Mouse (Mus musculus) lung, embryonic 14.5 days (tissue): ENCODE measurements around the gene Eif3i. TPM values are rescaled to one million over a fixed set of nuclear protein-coding genes. Genes with fewer than 3 reads are reported as not detected.
A peak's percentile ranks its signal among the peaks of the same experiment; 100 is the strongest.

Source experiments
- ATAC-seq: fragments of 200-750 bp; cut with Nextera tagmentation; 2 replicates; pipeline ENCODE4 v1.8.0; 2017; ENCODE audit warnings: mild to moderate bottlenecking, moderate TSS enrichment, moderate library complexity; ENCODE audit not compliant: insufficient read depth
- DNase-seq: peaks from one replicate; pipeline ENCODE4 v3.0.0-alpha.2; 2015
- H3K27ac ChIP-seq: fragments of 300-500 bp; sonication (generic); 2 replicates; pipeline ENCODE4 v1.5.1; 2014; ENCODE audit warnings: low read depth, mild to moderate bottlenecking, moderate library complexity
- H3K27me3 ChIP-seq: fragments of 300-500 bp; sonication (generic); 2 replicates; pipeline ENCODE4 v1.6.1; 2014; ENCODE audit warnings: low read length, control low read depth; ENCODE audit not compliant: insufficient read depth
- H3K36me3 ChIP-seq: fragments of 300-500 bp; sonication (generic); 2 replicates; pipeline ENCODE4 v1.6.1; 2014; ENCODE audit warnings: control low read depth; ENCODE audit not compliant: insufficient read depth
- H3K4me1 ChIP-seq: fragments of 300-500 bp; sonication (generic); 2 replicates; pipeline ENCODE4 v1.6.1; 2014; ENCODE audit warnings: antibody characterized with exemption, control low read depth; ENCODE audit not compliant: insufficient read depth
- H3K4me2 ChIP-seq: fragments of 300-500 bp; sonication (generic); 2 replicates; pipeline ENCODE4 v1.6.1; 2014; ENCODE audit warnings: mild to moderate bottlenecking
- H3K4me3 ChIP-seq: fragments of 300-500 bp; sonication (generic); 2 replicates; pipeline ENCODE4 v1.5.1; 2014; ENCODE audit warnings: low read depth, low read length
- H3K9ac ChIP-seq: fragments of 300-500 bp; sonication (generic); 2 replicates; pipeline ENCODE4 v1.6.1; 2014
- H3K9me3 ChIP-seq: fragments of 300-500 bp; sonication (generic); 2 replicates; pipeline ENCODE4 v1.6.1; 2016; ENCODE audit warnings: low read depth, low read length, control low read depth
- CTCF ChIP-seq: IDR thresholded peaks from 2 replicates; pipeline ENCODE4 v1.5.1; 2016; ENCODE audit warnings: antibody characterized with exemption, low read depth
- WGBS: fragments of 180-500 bp; shearing (Covaris S2); extraction: QIAGEN DNeasy Blood & Tissue Kit; methylation state at CpG from one replicate; pipeline ENCODE4 v1.1.7; 2014; 5-methylcytosine and 5-hydroxymethylcytosine counted together
- polyA plus RNA-seq: library from polyadenylated mRNA; unstranded; fragments of >200 nt; fragmentation: Nextera tagmentation; extraction: Ambion mirVana; gene quantifications from 2 replicates; pipeline ENCODE4 v1.2.1, GENCODE M21; 2014

Eif3i gene
- polyA plus RNA-seq, 1 experiment from 2014 or later, result 316 TPM

- H3K27me3 ChIP-seq, result no peaks in the 10 kb centered on the region
- H3K4me2 ChIP-seq, result peak overlapping the region; percentile 65
- ATAC-seq (peak; percentile 94), DNase-seq (peak; percentile 94)
- TF ChIP-seq CTCF, result no peak
- under 1% methylated on average over 18 of the region's 18 CpGs for WGBS
- H3K9ac ChIP-seq, result peak overlapping the region; percentile 68
- H3K4me1 ChIP-seq, result peaks cover 13% of the 10 kb centered on the region; the same call in 1 of the 2 replicates
- peak overlapping the region; percentile 83 for H3K27ac ChIP-seq
- no peaks in the 10 kb centered on the region for H3K9me3 ChIP-seq
- H3K4me3 ChIP-seq, result peak overlapping the region; percentile 52
- peaks cover 40% of the 10 kb centered on the region for H3K36me3 ChIP-seq
Measured at GRCm38 (mm10) chr4:129624281-129625028, 24.0 kb upstream of the Eif3i start.

DNA sequence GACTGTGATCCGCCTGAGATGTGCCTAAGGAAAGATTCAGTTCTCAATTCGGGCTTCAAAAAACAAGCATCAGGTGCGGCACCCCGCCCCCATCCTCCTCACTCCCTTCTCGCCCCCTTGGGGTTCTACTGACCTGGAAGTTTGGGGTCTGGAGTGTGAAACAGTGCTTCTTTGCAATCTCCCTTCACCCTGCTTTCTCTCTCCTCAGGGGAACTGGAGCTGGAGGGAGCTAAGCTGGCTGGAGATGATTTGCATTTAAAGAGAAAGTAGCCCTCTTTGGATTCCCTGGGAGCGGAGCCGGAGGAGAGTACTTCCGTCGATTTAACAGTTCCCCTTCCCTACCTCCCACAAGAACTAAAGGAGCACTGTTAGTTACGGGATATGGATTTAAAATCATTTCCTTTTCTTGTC, 23.2 kb upstream of the Eif3i start, which contains the start of gene Ccdc28b:
Gene Ccdc28b (minus strand): TSS at position 267 of the 411 bp plus-strand sequence.
- WGBS, result under 1% methylated on average over 10 of the region's 10 CpGs
- peak within 1 kb of the TSS; percentile 65 for H3K4me2 ChIP-seq
- peak; percentile 26; the same call in 1 of the 2 replicates for ATAC-seq

DNA sequence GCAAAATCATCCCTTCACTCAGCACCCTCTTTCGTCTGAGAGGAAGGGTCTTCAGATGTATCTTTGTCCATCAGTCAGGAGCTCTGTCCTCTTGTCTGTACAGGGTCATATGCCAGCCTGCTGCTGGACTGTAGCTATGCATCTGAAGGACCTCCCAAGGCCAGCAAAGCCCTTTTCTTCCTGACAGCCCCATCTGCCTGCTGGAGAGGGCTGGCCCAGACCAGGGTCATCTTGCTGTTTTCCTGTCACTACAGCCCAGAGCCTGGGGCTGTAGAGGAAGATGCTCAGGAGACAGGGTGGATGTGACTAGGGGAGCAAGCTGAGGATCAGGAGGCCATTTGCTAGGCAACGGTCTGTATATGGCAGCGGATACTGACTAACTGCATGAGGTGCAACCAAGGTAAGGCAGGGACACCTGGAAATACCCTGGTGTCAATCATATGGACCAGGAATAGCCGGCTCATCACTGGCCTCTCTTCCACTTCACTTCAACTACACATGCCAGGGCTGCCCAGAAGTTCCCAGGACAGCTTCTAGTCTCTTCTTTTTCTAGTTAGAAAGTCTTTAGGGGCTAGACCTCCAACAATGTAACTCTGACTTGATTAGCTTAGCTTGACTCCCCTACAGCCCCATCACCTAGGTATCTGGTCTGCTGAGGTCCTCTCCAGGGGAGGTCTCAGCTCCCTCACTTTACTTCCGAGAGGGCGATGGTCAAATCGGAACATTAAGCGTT, 22.5 kb upstream of the Eif3i start:
- Histone ChIP-seq H3K4me2 (peak overlapping the region; percentile 65), H3K27ac (peak overlapping the region; percentile 83), H3K4me1 (peaks cover 18% of the 10 kb centered on the region; the same call in 1 of the 2 replicates), H3K36me3 (peaks cover 25% of the 10 kb centered on the region), H3K9me3 (no peaks in the 10 kb centered on the region), H3K9ac (peak overlapping the region; percentile 68), H3K4me3 (peak overlapping the region; percentile 52), H3K27me3 (no peaks in the 10 kb centered on the region)
- TF ChIP-seq CTCF, result no peak
- WGBS, result 15% methylated on average over 8 of the region's 8 CpGs
- DNase-seq (no peak), ATAC-seq (no peak)

More for the DNA sequence above, 23.2 kb upstream of the Eif3i start, which contains the start of gene Ccdc28b:
- Histone ChIP-seq H3K9me3 (no peaks in the 10 kb centered on the region), H3K4me3 (peak within 1 kb of the TSS; percentile 52), H3K4me1 (peaks cover 13% of the 10 kb centered on the region; the same call in 1 of the 2 replicates), H3K36me3 (peaks cover 32% of the 10 kb centered on the region), H3K27ac (peak within 1 kb of the TSS; percentile 83), H3K9ac (peak within 1 kb of the TSS; percentile 68), H3K27me3 (no peaks in the 10 kb centered on the region)
- DNase-seq, result peak; percentile 78
- no peak for TF ChIP-seq CTCF

GRCm38 (mm10) chr4:129622120-129622802, 21.8 kb upstream of the Eif3i start:
- DNase-seq (no peak), ATAC-seq (no peak)
- WGBS, result 76% methylated on average over 11 of the region's 11 CpGs
- peaks cover 18% of the 10 kb centered on the region; the same call in 1 of the 2 replicates for H3K4me1 ChIP-seq
- H3K4me3 ChIP-seq, result peak overlapping the region; percentile 52; the same call in 1 of the 2 replicates
- peaks cover 19% of the 10 kb centered on the region for H3K36me3 ChIP-seq
- no peak overlapping the region for H3K27ac ChIP-seq
- H3K4me2 ChIP-seq, result peak overlapping the region; percentile 65
- no peaks in the 10 kb centered on the region for H3K27me3 ChIP-seq
- H3K9ac ChIP-seq, result peak overlapping the region; percentile 68
- TF ChIP-seq CTCF, result no peak
- no peaks in the 10 kb centered on the region for H3K9me3 ChIP-seq

DNA sequence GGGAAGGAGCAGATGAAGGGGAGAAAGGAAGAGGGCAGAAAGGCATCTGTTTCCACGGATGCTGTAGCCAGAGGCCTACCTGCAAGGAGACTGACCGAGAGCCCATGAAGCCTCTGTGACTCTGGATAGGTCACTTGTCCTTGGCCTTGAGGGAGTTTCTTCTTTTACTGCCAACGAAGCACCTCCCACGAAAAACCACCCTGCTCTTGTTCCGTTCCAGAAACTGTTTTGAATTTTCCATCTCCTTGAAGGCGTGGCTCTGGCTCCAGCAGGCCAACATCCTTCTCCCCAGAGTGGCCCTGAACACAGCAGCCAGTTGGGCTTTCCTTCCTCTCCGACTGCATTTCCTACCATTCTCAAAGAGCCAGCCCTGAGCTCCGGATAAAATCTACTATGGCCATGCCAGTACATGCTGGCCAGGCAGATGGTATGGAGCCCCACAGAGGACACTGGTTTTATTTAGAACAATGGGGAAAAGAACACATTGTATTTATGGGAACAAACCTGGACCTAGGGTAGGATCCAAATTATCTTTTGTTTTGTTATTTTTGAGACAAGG, 20.9 kb upstream of the Eif3i start:
- Histone ChIP-seq H3K27ac (no peak overlapping the region), H3K4me3 (no peak overlapping the region), H3K9me3 (no peaks in the 10 kb centered on the region), H3K9ac (no peak overlapping the region), H3K27me3 (no peaks in the 10 kb centered on the region), H3K4me1 (peaks cover 18% of the 10 kb centered on the region; the same call in 1 of the 2 replicates), H3K36me3 (peaks cover 19% of the 10 kb centered on the region), H3K4me2 (no peak overlapping the region)
- no peak for TF ChIP-seq CTCF
- no peak for ATAC-seq
- peak; percentile 21 for DNase-seq
- 79% methylated on average over 8 of the region's 8 CpGs for WGBS

- no peak overlapping the region for H3K4me2 ChIP-seq
Measured at GRCm38 (mm10) chr4:129620419-129621282, 20.2 kb upstream of the Eif3i start.

More at GRCm38 (mm10) chr4:129620419-129621282, 20.2 kb upstream of the Eif3i start:
- H3K4me3 ChIP-seq, result no peak overlapping the region
- peaks cover 18% of the 10 kb centered on the region for H3K36me3 ChIP-seq
- DNase-seq (no peak), ATAC-seq (no peak)
- no peak overlapping the region for H3K9ac ChIP-seq
- no peak for TF ChIP-seq CTCF
- no peaks in the 10 kb centered on the region for H3K9me3 ChIP-seq
- peaks cover 18% of the 10 kb centered on the region; the same call in 1 of the 2 replicates for H3K4me1 ChIP-seq
- 80% methylated on average over 11 of the region's 11 CpGs for WGBS
- H3K27me3 ChIP-seq, result no peaks in the 10 kb centered on the region
- H3K27ac ChIP-seq, result no peak overlapping the region
